Mouse (Mus musculus) embryonic facial prominence, embryonic 12.5 days (tissue): ENCODE data around the gene Dhrs7b. TPM values are rescaled to one million over a fixed set of nuclear protein-coding genes. Genes with fewer than 3 reads are reported as not detected.
"Not testable (repeated sequence)": the region's sequence is repeated elsewhere in the genome, so short reads cannot be mapped to it uniquely, and the experiment has no call there.

Experiments
- ATAC-seq: fragments of 200-750 bp; cut with Nextera tagmentation; 2 replicates; pipeline ENCODE4 v1.8.0; 2017; ENCODE audit not compliant: insufficient number of reproducible peaks, insufficient read depth, low FRiP score, low TSS enrichment
- H3K27ac ChIP-seq: fragments of 300-500 bp; sonication (generic); 2 replicates; pipeline ENCODE4 v1.5.1; 2016; ENCODE audit warnings: mild to moderate bottlenecking
- H3K27me3 ChIP-seq: fragments of 300-500 bp; sonication (generic); 2 replicates; pipeline ENCODE4 v1.6.1; 2016; ENCODE audit warnings: mild to moderate bottlenecking, moderate library complexity
- H3K36me3 ChIP-seq: fragments of 300-500 bp; sonication (generic); 2 replicates; pipeline ENCODE4 v1.6.1; 2016; ENCODE audit warnings: mild to moderate bottlenecking
- H3K4me1 ChIP-seq: fragments of 300-500 bp; sonication (generic); 2 replicates; pipeline ENCODE4 v1.6.1; 2016
- H3K4me2 ChIP-seq: fragments of 300-500 bp; sonication (generic); replicated peaks from 2 replicates; pipeline ENCODE4 v1.6.1; 2016; ENCODE audit warnings: mild to moderate bottlenecking, moderate library complexity
- H3K4me3 ChIP-seq: fragments of 300-500 bp; sonication (generic); 2 replicates; pipeline ENCODE4 v1.5.1; 2016; ENCODE audit warnings: mild to moderate bottlenecking
- H3K9ac ChIP-seq: fragments of 300-500 bp; sonication (generic); 2 replicates; pipeline ENCODE4 v1.6.1; 2016; ENCODE audit warnings: mild to moderate bottlenecking, moderate library complexity
- H3K9me3 ChIP-seq: fragments of 300-500 bp; sonication (generic); 2 replicates; pipeline ENCODE4 v1.6.1; 2016; ENCODE audit warnings: mild to moderate bottlenecking, moderate library complexity
- WGBS: fragments of 180-500 bp; shearing (Covaris S2); methylation state at CpG from one replicate; pipeline ENCODE4 v1.1.7; 2016; 5-methylcytosine and 5-hydroxymethylcytosine counted together
- polyA plus RNA-seq: library from polyadenylated mRNA; unstranded; fragments of >200 nt; fragmentation: Nextera tagmentation; extraction: Ambion mirVana; gene quantifications from 2 replicates; pipeline ENCODE4 v1.2.1, GENCODE M21; 2016

Dhrs7b gene
- polyA plus RNA-seq, 1 experiment from 2014 or later: 32.3 TPM

DNA sequence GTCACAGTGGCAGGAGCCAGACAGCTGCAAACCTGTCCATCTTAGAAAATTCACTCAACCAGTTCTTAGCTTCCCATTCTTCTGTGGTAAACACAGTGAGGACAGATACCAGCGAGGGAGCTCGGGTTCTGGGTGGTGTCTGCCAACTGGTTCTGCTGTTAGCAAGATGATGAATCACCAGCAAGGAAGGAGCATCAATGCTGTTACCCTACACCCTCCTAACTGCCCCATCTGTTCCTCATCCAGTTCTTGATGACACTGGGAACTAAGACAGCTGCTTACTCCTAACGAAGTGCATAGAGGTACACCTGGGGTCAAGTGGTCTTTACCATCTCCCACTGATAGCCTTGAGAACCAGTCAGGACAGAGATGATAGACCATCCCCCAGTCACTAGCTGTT, 26.2 kb downstream of the Dhrs7b start:
- no peak overlapping the region for H3K27ac ChIP-seq
- H3K9ac ChIP-seq: no peak overlapping the region
- H3K9me3 ChIP-seq: no peaks in the 10 kb centered on the region
- WGBS: 79% methylated on average over 3 of the region's 3 CpGs
- no peaks in the 10 kb centered on the region for H3K27me3 ChIP-seq
- no peak overlapping the region for H3K4me3 ChIP-seq
- no peak overlapping the region for H3K4me2 ChIP-seq
- no peak for ATAC-seq
- peaks cover 70% of the 10 kb centered on the region for H3K36me3 ChIP-seq
- no peaks in the 10 kb centered on the region for H3K4me1 ChIP-seq

- WGBS: 89% methylated on average over 3 of the region's 3 CpGs
- Histone ChIP-seq H3K4me3 (no peak overlapping the region), H3K9me3 (no peaks in the 10 kb centered on the region)
Measured at GRCm38 (mm10) chr11:60861993-60862392, 31.6 kb downstream of the Dhrs7b start.

GRCm38 (mm10) chr11:60863196-60863595, 32.8 kb downstream of the Dhrs7b start:
- no peak for ATAC-seq
- Histone ChIP-seq H3K9me3 (no peaks in the 10 kb centered on the region), H3K4me3 (no peak overlapping the region), H3K27ac (no peak overlapping the region), H3K9ac (no peak overlapping the region), H3K36me3 (peaks cover 71% of the 10 kb centered on the region), H3K27me3 (no peaks in the 10 kb centered on the region), H3K4me1 (peaks cover 5% of the 10 kb centered on the region; the same call in 1 of the 2 replicates), H3K4me2 (no peak overlapping the region)
- 79% methylated on average over 4 of the region's 4 CpGs for WGBS

More at GRCm38 (mm10) chr11:60861993-60862392, 31.6 kb downstream of the Dhrs7b start:
- no peak overlapping the region for H3K9ac ChIP-seq
- peaks cover 69% of the 10 kb centered on the region for H3K36me3 ChIP-seq
- no peak for ATAC-seq
- no peak overlapping the region for H3K27ac ChIP-seq
- H3K27me3 ChIP-seq: no peaks in the 10 kb centered on the region
- no peak overlapping the region for H3K4me2 ChIP-seq
- H3K4me1 ChIP-seq: peaks cover 5% of the 10 kb centered on the region; the same call in 1 of the 2 replicates

DNA sequence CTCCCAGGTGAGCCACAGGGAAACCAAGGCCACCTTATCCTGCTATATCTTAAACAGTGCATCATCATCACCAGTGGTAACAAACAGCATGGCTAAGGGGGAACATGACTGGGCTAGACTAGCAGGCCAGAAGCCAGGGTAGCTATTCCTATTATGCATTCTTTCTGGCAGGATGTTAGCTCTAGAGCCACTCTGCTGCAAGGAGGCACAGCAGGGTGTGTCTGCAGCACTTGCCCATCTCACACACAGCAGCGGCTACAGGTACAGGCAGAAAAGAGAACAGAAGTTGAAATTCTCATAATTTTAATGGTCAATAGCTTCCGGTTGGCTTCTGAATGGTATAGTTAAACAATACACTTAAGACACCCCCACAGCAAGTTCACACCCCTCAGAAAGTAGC, 33.7 kb downstream of the Dhrs7b start:
- no peak for ATAC-seq
- H3K27me3 ChIP-seq: no peaks in the 10 kb centered on the region
- no peak overlapping the region for H3K4me2 ChIP-seq
- no peak overlapping the region for H3K4me3 ChIP-seq
- H3K27ac ChIP-seq: no peak overlapping the region
- no peaks in the 10 kb centered on the region for H3K9me3 ChIP-seq
- peaks cover 5% of the 10 kb centered on the region; the same call in 1 of the 2 replicates for H3K4me1 ChIP-seq
- H3K36me3 ChIP-seq: peaks cover 61% of the 10 kb centered on the region
- H3K9ac ChIP-seq: no peak overlapping the region
- 96% methylated on average over 2 of the region's 2 CpGs for WGBS

- Histone ChIP-seq H3K27me3 (no peaks in the 10 kb centered on the region), H3K9me3 (no peaks in the 10 kb centered on the region), H3K27ac (no peak overlapping the region), H3K36me3 (peaks cover 56% of the 10 kb centered on the region), H3K9ac (no peak overlapping the region), H3K4me3 (no peak overlapping the region), H3K4me1 (peaks cover 5% of the 10 kb centered on the region; the same call in 1 of the 2 replicates), H3K4me2 (no peak overlapping the region)
- no peak for ATAC-seq
- 92% methylated on average over 14 of the region's 14 CpGs for WGBS
Measured at GRCm38 (mm10) chr11:60864916-60865315, 34.5 kb downstream of the Dhrs7b start.

DNA sequence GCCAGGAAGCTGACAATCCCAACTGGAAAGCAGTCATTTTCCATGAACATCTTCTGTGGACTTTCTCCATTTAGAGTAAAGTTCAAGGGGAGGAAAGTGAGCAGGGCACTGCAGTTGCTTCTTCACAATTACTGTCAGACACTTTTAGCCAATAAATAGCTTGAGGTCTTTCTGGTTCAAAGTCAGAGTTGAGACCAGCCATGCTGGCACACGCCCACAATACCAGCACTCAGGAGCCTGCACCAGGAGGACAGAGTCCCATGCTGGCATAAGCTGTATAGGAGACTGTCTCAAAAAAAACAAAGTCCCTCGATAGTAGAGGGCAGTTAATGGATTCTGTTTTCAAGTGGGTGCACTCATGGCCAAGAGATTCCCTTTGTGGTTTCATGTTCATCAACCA, 35.6 kb downstream of the Dhrs7b start:
- Histone ChIP-seq H3K9ac (no peak overlapping the region), H3K36me3 (peaks cover 56% of the 10 kb centered on the region), H3K4me1 (peaks cover 5% of the 10 kb centered on the region; the same call in 1 of the 2 replicates), H3K27me3 (no peaks in the 10 kb centered on the region), H3K27ac (no peak overlapping the region), H3K4me3 (no peak overlapping the region), H3K9me3 (no peaks in the 10 kb centered on the region), H3K4me2 (no peak overlapping the region)
- 76% methylated on average over 2 of the region's 2 CpGs for WGBS
- no peak for ATAC-seq

- H3K36me3 ChIP-seq: peaks cover 43% of the 10 kb centered on the region
Measured at GRCm38 (mm10) chr11:60867456-60867855, 37.0 kb downstream of the Dhrs7b start.

GRCm38 (mm10) chr11:60867904-60868303, 37.5 kb downstream of the Dhrs7b start:
- no peak for ATAC-seq

More at GRCm38 (mm10) chr11:60867456-60867855, 37.0 kb downstream of the Dhrs7b start:
- no peaks in the 10 kb centered on the region for H3K9me3 ChIP-seq
- no peak overlapping the region for H3K4me2 ChIP-seq
- H3K4me3 ChIP-seq: no peak overlapping the region
- no peak overlapping the region for H3K9ac ChIP-seq
- H3K27ac ChIP-seq: no peak overlapping the region
- H3K4me1 ChIP-seq: peaks cover 10% of the 10 kb centered on the region; the same call in 1 of the 2 replicates
- 93% methylated on average over 3 of the region's 3 CpGs for WGBS
- ATAC-seq: no peak
- no peaks in the 10 kb centered on the region for H3K27me3 ChIP-seq

GRCm38 (mm10) chr11:60869471-60869870, 39.0 kb downstream of the Dhrs7b start:
- H3K27me3 ChIP-seq, H3K27ac ChIP-seq, H3K9me3 ChIP-seq, ATAC-seq, H3K9ac ChIP-seq, H3K4me3 ChIP-seq, H3K4me2 ChIP-seq: not testable (repeated sequence)
- Histone ChIP-seq H3K4me1 (peaks cover 16% of the 10 kb centered on the region), H3K36me3 (peaks cover 32% of the 10 kb centered on the region)
- WGBS: 93% methylated on average over 6 of the region's 6 CpGs

More at GRCm38 (mm10) chr11:60867904-60868303, 37.5 kb downstream of the Dhrs7b start:
- H3K4me3 ChIP-seq: no peak overlapping the region
- H3K9me3 ChIP-seq: no peaks in the 10 kb centered on the region
- 0 out of 2 replicates have a peak overlapping the region, but pooled peaks have one; percentile 11 for H3K27ac ChIP-seq
- H3K36me3 ChIP-seq: peaks cover 41% of the 10 kb centered on the region
- H3K27me3 ChIP-seq: no peaks in the 10 kb centered on the region
- 73% methylated on average over 8 of the region's 8 CpGs for WGBS
- H3K4me2 ChIP-seq: no peak overlapping the region
- H3K9ac ChIP-seq: no peak overlapping the region
- H3K4me1 ChIP-seq: peaks cover 10% of the 10 kb centered on the region; the same call in 1 of the 2 replicates

- Histone ChIP-seq H3K4me2 (no peak overlapping the region), H3K9ac (no peak overlapping the region), H3K4me1 (peaks cover 35% of the 10 kb centered on the region), H3K4me3 (no peak overlapping the region), H3K27ac (no peak overlapping the region), H3K36me3 (peaks cover 24% of the 10 kb centered on the region; the same call in 1 of the 2 replicates), H3K27me3 (no peaks in the 10 kb centered on the region), H3K9me3 (no peaks in the 10 kb centered on the region)
- 75% methylated on average over 4 of the region's 4 CpGs for WGBS
- ATAC-seq: no peak
Measured at GRCm38 (mm10) chr11:60871409-60871808, 41.0 kb downstream of the Dhrs7b start.

DNA sequence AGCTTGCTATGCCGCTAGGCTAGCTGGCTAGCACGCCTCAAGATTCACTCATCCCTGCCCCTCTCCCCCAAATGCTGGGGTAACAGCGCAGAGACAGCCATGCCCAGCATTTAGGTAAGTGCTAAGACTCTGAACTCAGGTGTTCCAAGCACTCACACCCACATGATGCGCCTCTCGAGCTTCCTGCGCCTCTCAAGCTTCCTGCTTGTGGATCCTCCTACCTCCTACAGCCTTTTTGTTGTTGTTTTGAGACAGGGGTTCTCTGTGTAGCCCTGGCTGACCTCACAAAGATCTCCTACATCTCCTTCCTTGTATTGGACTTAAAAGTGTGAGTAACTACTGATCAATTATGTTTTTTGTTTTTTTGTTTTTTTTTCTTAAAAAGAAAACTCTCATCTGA, 42.7 kb downstream of the Dhrs7b start:
- no peaks in the 10 kb centered on the region for H3K9me3 ChIP-seq
- ATAC-seq: no peak
- no peak overlapping the region for H3K9ac ChIP-seq
- H3K4me3 ChIP-seq: no peak overlapping the region
- H3K27ac ChIP-seq: 0 out of 2 replicates have a peak overlapping the region, but pooled peaks have one; percentile 11
- peaks cover 48% of the 10 kb centered on the region for H3K4me1 ChIP-seq
- H3K36me3 ChIP-seq: peaks cover 15% of the 10 kb centered on the region; the same call in 1 of the 2 replicates
- no peaks in the 10 kb centered on the region for H3K27me3 ChIP-seq
- no peak overlapping the region for H3K4me2 ChIP-seq
- WGBS: 84% methylated on average over 6 of the region's 6 CpGs

GRCm38 (mm10) chr11:60878056-60878612, 47.7 kb downstream of the Dhrs7b start:
- H3K4me1 ChIP-seq: peaks cover 49% of the 10 kb centered on the region
- ATAC-seq: peak; percentile 60
- under 1% methylated on average over 42 of the region's 52 CpGs for WGBS

More at GRCm38 (mm10) chr11:60878056-60878612, 47.7 kb downstream of the Dhrs7b start:
- Histone ChIP-seq H3K27ac (peak overlapping the region; percentile 95), H3K9ac (peak overlapping the region; percentile 96), H3K36me3 (peaks cover 11% of the 10 kb centered on the region; the same call in 1 of the 2 replicates), H3K4me2 (peak overlapping the region; percentile 71), H3K27me3 (no peaks in the 10 kb centered on the region), H3K4me3 (peak overlapping the region; percentile 96), H3K9me3 (no peaks in the 10 kb centered on the region)
